Mouse (Mus musculus) MEL (cell line): Measurements from ENCODE around the gene Rcc1.

ENCODE experiments used
- E2F4 ChIP-seq: IDR thresholded peaks from 2 replicates; pipeline ENCODE4 v1.6.1; 2011; ENCODE audit warnings: low read depth, low read length, improper control_type of control experiment, borderline replicate concordance
- POLR2A ChIP-seq, 2 experiments: IDR thresholded peaks; 2 replicates each; pipeline ENCODE4 v1.6.1; 2011 to 2012; ENCODE audit warnings: low read length in 2 of 2, mild to moderate bottlenecking in 2 of 2, control low read depth in 1 of 2, improper control_type of control experiment in 1 of 2, low read depth in 1 of 2, moderate library complexity in 1 of 2; ENCODE audit not compliant: control insufficient read depth in 1 of 2, insufficient read depth in 1 of 2, poor library complexity in 1 of 2
- USF1 ChIP-seq: IDR thresholded peaks from 2 replicates; pipeline ENCODE4 v1.6.1; 2014; ENCODE audit warnings: low read depth, mild to moderate bottlenecking, inconsistent platforms, low read length, improper control_type of control experiment, moderate library complexity

GRCm38 (mm10) chr4:132326481-132326880, 26.9 kb downstream of the Rcc1 start:
- TF ChIP-seq POLR2A (IDR thresholded peaks at IDR 0.05; ENCODE audit: control insufficient read depth in 1 of 2, insufficient read depth in 1 of 2, low read depth in 1 of 2, low read length in 2 of 2, poor library complexity in 1 of 2) (no peak), USF1 (no peak), E2F4 (no peak)
